Mouse (Mus musculus) MEL-GATA-1-ER (cell line): ENCODE measurements around the gene Olfr1120.
"Not testable (repeated sequence)": the region's sequence is repeated elsewhere in the genome, so short reads cannot be mapped to it uniquely, and the experiment has no call there.

Experiments used
- DNase-seq: peaks from one replicate; pipeline ENCODE4 v3.0.0-alpha.2; 2012; ENCODE audit warnings: low read depth; ENCODE audit errors: extremely low read depth

Gene Olfr1120

GRCm38 (mm10) chr2:87354515-87354914 is at the start of gene Olfr1120:
Gene Olfr1120 (plus strand): TSS chr2:87354815.
- no peak for DNase-seq

GRCm38 (mm10) chr2:87307281-87307680 is 47.3 kb upstream of the Olfr1120 start, which contains the start of gene Olfr1118:
Gene Olfr1118 (plus strand): TSS chr2:87307581.
- DNase-seq = no peak

GRCm38 (mm10) chr2:87360121-87360520 is 5.5 kb downstream of the Olfr1120 start:
- DNase-seq = not testable (repeated sequence)

GRCm38 (mm10) chr2:87369595-87369994 is 15.0 kb downstream of the Olfr1120 start, which contains the start of gene Olfr1121:
Gene Olfr1121 (plus strand): TSS chr2:87369895.
- no peak for DNase-seq

- DNase-seq = no peak
These were observed 17.1 kb downstream of the Olfr1120 start for GRCm38 (mm10) chr2:87371726-87372125.

GRCm38 (mm10) chr2:87383935-87384334 is 29.3 kb downstream of the Olfr1120 start:
- no peak for DNase-seq

GRCm38 (mm10) chr2:87385549-87385948 is 30.9 kb downstream of the Olfr1120 start, which contains the start of gene Olfr1122:
Gene Olfr1122 (plus strand): TSS chr2:87385849.
- no peak for DNase-seq

- DNase-seq = not testable (repeated sequence)
These were observed 39.0 kb downstream of the Olfr1120 start for GRCm38 (mm10) chr2:87393605-87394004.

GRCm38 (mm10) chr2:87394686-87395085 is 40.1 kb downstream of the Olfr1120 start:
- not testable (repeated sequence) for DNase-seq
